16 mouse cellular contexts compared by ENCODE assay signal in the genomic region with DNA sequence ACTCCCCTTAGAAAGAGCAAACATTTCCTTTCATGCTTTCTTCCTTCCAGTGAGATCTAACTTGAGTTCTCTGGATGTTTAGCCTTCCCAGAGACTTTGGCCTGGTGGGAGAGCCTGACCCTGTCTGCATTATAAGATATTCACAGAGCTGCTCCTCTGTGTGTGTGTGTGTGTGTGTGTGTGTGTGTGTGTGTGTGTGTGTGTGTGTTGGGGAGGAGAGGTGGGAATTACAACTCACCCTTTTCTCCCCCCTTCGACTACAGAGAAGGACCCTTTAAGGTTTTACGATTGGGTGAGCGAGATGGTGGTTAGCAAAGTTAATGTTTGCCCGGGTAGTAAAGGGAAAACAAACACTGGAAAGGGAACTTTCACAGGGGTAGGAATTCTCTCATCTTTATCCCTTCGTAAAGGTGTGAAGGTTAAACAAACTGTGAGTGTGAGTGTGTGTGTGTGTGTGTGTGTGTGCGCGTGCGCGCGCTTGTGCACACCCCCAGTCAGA.
DNase-seq lines count a peak whose midpoint lies in the region; ATAC-seq lines count a peak whose summit lies in the region.
"Had no signal": no experiment of that assay in that cellular context is flagged by ENCODE, and none has a peak within 500 bp of the region (broad histone marks: within the 10 kb centered on the region; RNA-seq: fewer than 3 reads in every experiment).

No protein-coding gene starts in this region.

- DNase-seq in forebrain, embryonic 10.5 days (ENCODE audit: extremely low spot score, low spot score): no peak
- DNase-seq in lung, postnatal 36 days: no peak
- peak; percentile 65 for DNase-seq in large intestine, adult 2 months (ENCODE audit: low read depth, low spot score)
- no peak for DNase-seq in urinary bladder, postnatal 36 days (ENCODE audit: low spot score in 2 of 2)
- DNase-seq: adrenal gland, adult 8-10 months; cerebellum, postnatal 14 days; lung, adult 18-20 months; spleen, adult 18-20 months; thymus, adult 2 months had no signal

- no peak overlapping the region for H3K4me3 ChIP-seq in forebrain, embryonic 10.5 days
- no peak overlapping the region for H3K4me3 ChIP-seq in forebrain, embryonic 16.5 days (replicated peaks; ENCODE audit: low read length)
- H3K4me3 ChIP-seq in lung, embryonic 16.5 days (ENCODE audit: low read length): no peak overlapping the region
- no peak overlapping the region for H3K4me3 ChIP-seq in stomach, embryonic 16.5 days (replicated peaks; ENCODE audit: low read length)
- H3K4me3 ChIP-seq: embryonic facial prominence, embryonic 13.5 days; forebrain, embryonic 13.5 days; midbrain, embryonic 12.5 days had no signal

- no peak overlapping the region for H3K4me2 ChIP-seq in forebrain, embryonic 16.5 days (ENCODE audit: low read length)
- no peak overlapping the region for H3K4me2 ChIP-seq in lung, embryonic 16.5 days (ENCODE audit: low read depth, low read length)
- no peak overlapping the region for H3K4me2 ChIP-seq in stomach, embryonic 16.5 days (ENCODE audit: low read depth, low read length)
- H3K4me2 ChIP-seq: embryonic facial prominence, embryonic 13.5 days; midbrain, embryonic 12.5 days had no signal

- ATAC-seq in forebrain, embryonic 16.5 days: no peak
- peak; percentile 37 for ATAC-seq in lung, embryonic 16.5 days (ENCODE audit: low read depth)
- peak; percentile 74; the same call in 1 of the 2 replicates for ATAC-seq in stomach, embryonic 16.5 days (ENCODE audit: insufficient read depth, low FRiP score)
- no peak for ATAC-seq in frontal cortex, adult (ENCODE audit: low TSS enrichment)

- peaks cover 35% of the 10 kb centered on the region for H3K4me1 ChIP-seq in forebrain, embryonic 10.5 days
- peaks cover 10% of the 10 kb centered on the region for H3K4me1 ChIP-seq in forebrain, embryonic 16.5 days (replicated peaks; ENCODE audit: control insufficient read depth, insufficient read depth, low read length)
- H3K4me1 ChIP-seq in lung, embryonic 16.5 days (replicated peaks; ENCODE audit: control insufficient read depth, insufficient read depth, low read length): peaks cover 33% of the 10 kb centered on the region
- peaks cover 24% of the 10 kb centered on the region for H3K4me1 ChIP-seq in stomach, embryonic 16.5 days (ENCODE audit: control insufficient read depth, insufficient read depth, low read length)

- H3K9ac ChIP-seq in forebrain, embryonic 16.5 days (replicated peaks; ENCODE audit: low read depth, low read length): no peak overlapping the region
- no peak overlapping the region for H3K9ac ChIP-seq in lung, embryonic 16.5 days (ENCODE audit: low read length)
- no peak overlapping the region for H3K9ac ChIP-seq in stomach, embryonic 16.5 days (ENCODE audit: low read length)
- H3K9ac ChIP-seq: embryonic facial prominence, embryonic 13.5 days; forebrain, embryonic 13.5 days had no signal

- 86% methylated on average over 10 of the region's 10 CpGs for WGBS in forebrain, embryonic 10.5 days
- WGBS in forebrain, embryonic 16.5 days: 87% methylated on average over 10 of the region's 10 CpGs
- 60% methylated on average over 10 of the region's 10 CpGs for WGBS in lung, embryonic 16.5 days
- 30% methylated on average over 10 of the region's 10 CpGs for WGBS in large intestine, adult 2 months
- 64% methylated on average over 10 of the region's 10 CpGs for WGBS in stomach, embryonic 16.5 days

- H3K27me3 ChIP-seq in forebrain, embryonic 10.5 days (ENCODE audit: poor library complexity, severe bottlenecking): no peaks in the 10 kb centered on the region
- no peaks in the 10 kb centered on the region for H3K27me3 ChIP-seq in forebrain, embryonic 16.5 days (replicated peaks; ENCODE audit: control insufficient read depth, insufficient read depth, low read length)
- no peaks in the 10 kb centered on the region for H3K27me3 ChIP-seq in lung, embryonic 16.5 days (ENCODE audit: control insufficient read depth, insufficient read depth, low read depth, low read length)
- no peaks in the 10 kb centered on the region for H3K27me3 ChIP-seq in stomach, embryonic 16.5 days (ENCODE audit: control insufficient read depth, insufficient read depth, low read length)
- H3K27me3 ChIP-seq: embryonic facial prominence, embryonic 13.5 days; forebrain, embryonic 13.5 days; midbrain, embryonic 12.5 days had no signal

- H3K27ac ChIP-seq in forebrain, embryonic 10.5 days: peak overlapping the region; percentile 8; the same call in 1 of the 2 replicates
- no peak overlapping the region for H3K27ac ChIP-seq in forebrain, embryonic 16.5 days (ENCODE audit: low read length)
- peak overlapping the region; percentile 48 for H3K27ac ChIP-seq in lung, embryonic 16.5 days (ENCODE audit: low read length)
- peak overlapping the region; percentile 66 for H3K27ac ChIP-seq in stomach, embryonic 16.5 days (ENCODE audit: low read length)

- peaks cover 21% of the 10 kb centered on the region for H3K36me3 ChIP-seq in forebrain, embryonic 10.5 days (replicated peaks)
- no peaks in the 10 kb centered on the region for H3K36me3 ChIP-seq in forebrain, embryonic 16.5 days (ENCODE audit: control insufficient read depth, insufficient read depth)
- no peaks in the 10 kb centered on the region for H3K36me3 ChIP-seq in lung, embryonic 16.5 days (ENCODE audit: control insufficient read depth, insufficient read depth, low read length)
- H3K36me3 ChIP-seq in stomach, embryonic 16.5 days (ENCODE audit: control insufficient read depth, insufficient read depth, low read length): no peaks in the 10 kb centered on the region
- H3K36me3 ChIP-seq: midbrain, embryonic 12.5 days had no signal

- no peaks in the 10 kb centered on the region for H3K9me3 ChIP-seq in forebrain, embryonic 10.5 days
- H3K9me3 ChIP-seq in forebrain, embryonic 16.5 days (ENCODE audit: control insufficient read depth, low read length): no peaks in the 10 kb centered on the region
- no peaks in the 10 kb centered on the region for H3K9me3 ChIP-seq in lung, embryonic 16.5 days (ENCODE audit: control insufficient read depth, low read length)
- H3K9me3 ChIP-seq in stomach, embryonic 16.5 days (replicated peaks; ENCODE audit: control insufficient read depth, low read length): no peaks in the 10 kb centered on the region
- H3K9me3 ChIP-seq: embryonic facial prominence, embryonic 13.5 days; forebrain, embryonic 13.5 days; midbrain, embryonic 12.5 days had no signal

Comparison
In these comparisons a context has a peak if more than half of its experiments do, and no peak if none do; other contexts are left out.
1. ATAC-seq: peak in lung, embryonic 16.5 days (single experiment) and stomach, embryonic 16.5 days (single experiment); none in forebrain, embryonic 16.5 days (single experiment) and frontal cortex, adult (single experiment).